Mouse (Mus musculus): ENCODE measurements at regions not wholly inside any gene's neighbourhood (a gene's known extent, or its start where the extent isn't known, plus 50 kb on each side); places are given as distances from the start of the nearest gene placed in this dataset.

GRCm38 (mm10) chr1:60621770-60622169, 54.9 kb upstream of the Raph1 start:
- TF ChIP-seq POLR2A (IDR thresholded peaks at IDR 0.05; ENCODE audit: insufficient read length, low read depth) = no peak
- no peak for TF ChIP-seq CEBPB (IDR thresholded peaks at IDR 0.05; ENCODE audit: insufficient read depth, poor library complexity, severe bottlenecking)
- TF ChIP-seq TCF12 (IDR thresholded peaks at IDR 0.05; ENCODE audit: insufficient read depth, poor library complexity, severe bottlenecking) = no peak
- no peak for TF ChIP-seq REST (IDR thresholded peaks at IDR 0.05; ENCODE audit: insufficient read depth, insufficient read length)

Measured in myocyte (in vitro differentiated cells).